In genomic region chr9:41983286-41983685, GRCm38 (mm10) we compare ENCODE assay signal across 27 mouse cellular contexts.
DNase-seq lines count a peak whose midpoint lies in the region; ATAC-seq and TF ChIP-seq lines count a peak whose summit lies in the region.
"Had no signal": no experiment of that assay in that cellular context is flagged by ENCODE, and none has a peak within 500 bp of the region (broad histone marks: within the 10 kb centered on the region; RNA-seq: fewer than 3 reads in every experiment).

No protein-coding gene starts in this region.

- WGBS in kidney, embryonic 14.5 days: 86% methylated on average over 3 of the region's 3 CpGs
- 64% methylated on average over 3 of the region's 3 CpGs for WGBS in liver, embryonic 14.5 days (ENCODE audit: insufficient replicate concordance)

- H3K27ac ChIP-seq in kidney, embryonic 14.5 days (ENCODE audit: low read depth, low read length): no peak overlapping the region
- H3K27ac ChIP-seq in liver, embryonic 14.5 days: no peak overlapping the region
- H3K27ac ChIP-seq: forebrain, embryonic 13.5 days; heart, embryonic 15.5 days; hindbrain, embryonic 14.5 days; hindbrain, postnatal 0 days had no signal

- H3K4me1 ChIP-seq in kidney, embryonic 14.5 days (ENCODE audit: control insufficient read depth, insufficient read depth, low read length): no peaks in the 10 kb centered on the region
- no peaks in the 10 kb centered on the region for H3K4me1 ChIP-seq in liver, embryonic 14.5 days (replicated peaks; ENCODE audit: control insufficient read depth in 2 of 2, insufficient read depth in 2 of 2, low read length in 1 of 2)
- H3K4me1 ChIP-seq: forebrain, embryonic 13.5 days had no signal

- H3K4me3 ChIP-seq in kidney, embryonic 14.5 days (ENCODE audit: low read length): no peak overlapping the region
- H3K4me3 ChIP-seq in liver, embryonic 14.5 days (ENCODE audit: insufficient read depth in 1 of 2, low read depth in 2 of 2, low read length in 2 of 2): no peak overlapping the region
- H3K4me3 ChIP-seq: forebrain, embryonic 10.5 days; forebrain, embryonic 13.5 days; heart, embryonic 12.5 days; heart, embryonic 15.5 days had no signal

- no peaks in the 10 kb centered on the region for H3K9me3 ChIP-seq in kidney, embryonic 14.5 days (ENCODE audit: control insufficient read depth, low read length)
- H3K9me3 ChIP-seq in liver, embryonic 14.5 days (ENCODE audit: control insufficient read depth, low read length): no peaks in the 10 kb centered on the region
- H3K9me3 ChIP-seq: forebrain, embryonic 10.5 days; forebrain, embryonic 13.5 days; heart, embryonic 12.5 days; heart, embryonic 15.5 days had no signal

- H3K4me2 ChIP-seq in kidney, embryonic 14.5 days (replicated peaks; ENCODE audit: low read depth, low read length): no peak overlapping the region
- H3K4me2 ChIP-seq in liver, embryonic 14.5 days (ENCODE audit: low read depth): no peak overlapping the region
- H3K4me2 ChIP-seq: forebrain, embryonic 13.5 days; heart, embryonic 12.5 days; heart, embryonic 15.5 days; hindbrain, embryonic 14.5 days had no signal

- H3K9ac ChIP-seq in kidney, embryonic 14.5 days (ENCODE audit: low read depth, low read length): no peak overlapping the region
- H3K9ac ChIP-seq in liver, embryonic 14.5 days (replicated peaks): no peak overlapping the region
- H3K9ac ChIP-seq: forebrain, embryonic 13.5 days; heart, embryonic 12.5 days; heart, embryonic 15.5 days; hindbrain, embryonic 14.5 days had no signal

- peak; percentile 63 for DNase-seq in kidney, adult 11 months
- DNase-seq in liver, embryonic 14.5 days (ENCODE audit: low read depth in 3 of 3, low spot score in 3 of 3): peak in 2 of 3 experiments; percentile 19 to 27
- DNase-seq in liver: no peak
- DNase-seq in kidney, postnatal 14 days: peak; percentile 48
- DNase-seq in right cerebral cortex, adult 18-20 months: no peak
- DNase-seq in heart, postnatal 10 days: no peak
- DNase-seq: adrenal gland, adult 2 months; adrenal gland, postnatal 14 days; B cell, adult 2 months; cerebellum, adult 11-12 months; cerebellum, adult 9-10 months; cerebellum, postnatal 14 days; gastrocnemius, postnatal 25 days; heart, adult 18-20 months; heart, postnatal 14 days; heart, postnatal 4 days had no signal

- ATAC-seq in kidney, embryonic 14.5 days (ENCODE audit: low FRiP score, low TSS enrichment): no peak
- ATAC-seq in liver, embryonic 14.5 days (ENCODE audit: insufficient read depth): no peak
- ATAC-seq: forebrain, embryonic 13.5 days; forebrain, embryonic 16.5 days; hindbrain, postnatal 0 days; Patski had no signal

- peaks cover 13% of the 10 kb centered on the region; the same call in 1 of the 2 replicates for H3K36me3 ChIP-seq in kidney, embryonic 14.5 days (ENCODE audit: control insufficient read depth, insufficient read depth, low read length)
- no peaks in the 10 kb centered on the region for H3K36me3 ChIP-seq in liver, embryonic 14.5 days (replicated peaks; ENCODE audit: control insufficient read depth, insufficient read depth, low read depth)
- H3K36me3 ChIP-seq: G1E; heart, embryonic 15.5 days had no signal

- TF ChIP-seq EP300 in liver, embryonic 14.5 days (IDR thresholded peaks at IDR 0.05; ENCODE audit: low read depth): no peak

- TF ChIP-seq CTCF in liver, embryonic 14.5 days (IDR thresholded peaks at IDR 0.05; ENCODE audit: low read depth): no peak

- no peaks in the 10 kb centered on the region for H3K27me3 ChIP-seq in kidney, embryonic 14.5 days (ENCODE audit: control insufficient read depth, insufficient read depth, low read length)
- H3K27me3 ChIP-seq in liver, embryonic 14.5 days (ENCODE audit: control insufficient read depth, insufficient read depth, low read length): no peaks in the 10 kb centered on the region
- H3K27me3 ChIP-seq: CH12.LX; forebrain, embryonic 13.5 days; heart, embryonic 12.5 days; heart, embryonic 15.5 days; Patski had no signal

- intact Hi-C loops in heart, postnatal 10 days (cut with DNase I): no loop called here

Comparison
In these comparisons a context has a peak if more than half of its experiments do, and no peak if none do; other contexts are left out.
1. DNase-seq: peak in kidney, adult 11 months (single experiment), liver, embryonic 14.5 days (2 of 3) and kidney, postnatal 14 days (single experiment); none in liver (single experiment), right cerebral cortex, adult 18-20 months (single experiment) and heart, postnatal 10 days (0 of 2).